Mouse (Mus musculus): ENCODE data around the gene Catsper3.

The Catsper3 gene

DNA sequence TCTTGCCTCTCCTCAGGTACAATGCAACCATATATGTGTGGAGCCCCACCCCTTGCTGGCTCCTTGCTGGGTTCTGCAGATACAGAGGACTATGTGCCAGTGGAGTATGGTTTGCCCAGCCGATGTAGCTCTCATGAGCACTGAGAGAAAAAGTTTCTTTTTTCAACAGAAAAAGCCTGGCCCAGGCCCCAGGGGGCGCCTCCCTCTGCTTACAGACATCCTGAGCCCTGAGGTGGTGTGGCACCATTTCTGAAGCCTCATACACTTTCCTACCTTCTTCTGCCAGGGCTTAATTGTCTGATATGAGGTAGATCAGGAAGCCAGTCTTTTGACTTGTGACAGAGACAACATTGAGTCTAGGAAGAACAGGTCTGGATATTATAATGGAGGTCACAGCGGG is 67.8 kb downstream of the Catsper3 start:
- 84% methylated on average over 3 of the region's 3 CpGs for WGBS

DNA sequence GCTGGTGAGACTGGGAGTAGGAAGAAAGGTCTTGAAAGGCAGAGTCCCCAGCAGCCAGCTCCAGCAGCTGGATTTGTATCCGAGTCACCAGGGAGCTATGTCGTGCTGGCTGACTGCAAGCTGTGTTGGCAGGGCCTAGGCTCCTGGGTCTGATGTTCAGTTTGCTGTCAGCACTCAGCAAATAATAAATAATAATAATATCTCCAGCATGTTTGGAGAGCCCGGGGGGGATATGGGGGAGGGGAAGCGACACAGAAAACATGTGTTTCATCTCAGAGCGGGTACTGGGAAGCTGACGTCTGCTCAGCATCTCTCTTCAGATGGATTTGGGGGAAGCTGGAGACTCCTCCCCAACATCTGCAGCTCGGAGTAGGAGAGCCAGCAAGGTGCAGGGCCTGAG is 71.4 kb downstream of the Catsper3 start:
- 81% methylated on average over 7 of the region's 7 CpGs for WGBS

DNA sequence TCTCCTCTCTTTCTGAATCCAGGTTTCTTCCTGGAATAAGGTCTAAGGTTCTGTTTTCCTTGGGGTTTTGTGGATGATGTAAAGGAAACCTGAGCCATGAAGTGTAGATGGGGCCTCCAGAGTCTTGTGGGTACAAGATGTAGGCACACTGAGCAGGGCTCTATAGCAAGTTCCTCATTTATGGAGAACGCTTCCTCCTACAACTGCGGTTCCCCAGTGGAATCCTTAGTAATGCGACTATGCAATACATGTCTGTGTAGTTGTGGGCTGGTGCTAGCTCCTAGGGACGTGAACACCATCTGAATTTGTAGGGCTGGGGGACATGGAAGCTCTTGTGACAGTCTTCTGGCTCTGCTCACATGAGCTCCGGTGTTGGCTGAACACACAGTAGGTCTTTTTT is 74.1 kb downstream of the Catsper3 start:
- 92% methylated on average over 5 of the region's 5 CpGs for WGBS

All from cerebral cortex, adult 2 months (tissue).